Mouse (Mus musculus) midbrain, embryonic 10.5 days (tissue): ENCODE results near the gene Ccdc33. TPM values are rescaled to one million over a fixed set of nuclear protein-coding genes. Genes with fewer than 3 reads are reported as not detected.

Source experiments
- DNase-seq: peaks from one replicate; pipeline ENCODE4 v3.0.0-alpha.2; 2017; ENCODE audit warnings: low spot score
- H3K27ac ChIP-seq: fragments of 300-500 bp; sonication (generic); replicated peaks from 2 replicates; pipeline ENCODE4 v1.5.1; 2016; ENCODE audit warnings: mild to moderate bottlenecking
- H3K27me3 ChIP-seq: fragments of 300-500 bp; sonication (generic); 2 replicates; pipeline ENCODE4 v1.6.1; 2016; ENCODE audit warnings: low read depth, mild to moderate bottlenecking; ENCODE audit not compliant: poor library complexity, severe bottlenecking
- H3K36me3 ChIP-seq: fragments of 300-500 bp; sonication (generic); 2 replicates; pipeline ENCODE4 v1.6.1; 2016; ENCODE audit warnings: mild to moderate bottlenecking, moderate library complexity
- H3K4me1 ChIP-seq: fragments of 300-500 bp; sonication (generic); 2 replicates; pipeline ENCODE4 v1.6.1; 2016
- H3K4me3 ChIP-seq: fragments of 300-500 bp; sonication (generic); 2 replicates; pipeline ENCODE4 v1.5.1; 2016; ENCODE audit warnings: mild to moderate bottlenecking, moderate library complexity
- H3K9me3 ChIP-seq: fragments of 300-500 bp; sonication (generic); replicated peaks from 2 replicates; pipeline ENCODE4 v1.6.1; 2016; ENCODE audit warnings: mild to moderate bottlenecking
- WGBS: fragments of 180-500 bp; shearing (Covaris S2); methylation state at CpG from one replicate; pipeline ENCODE4 v1.1.7; 2016; 5-methylcytosine and 5-hydroxymethylcytosine counted together
- polyA plus RNA-seq: library from polyadenylated mRNA; unstranded; fragments of >200 nt; fragmentation: Nextera tagmentation; extraction: Ambion mirVana; gene quantifications from 2 replicates; pipeline ENCODE4 v1.2.1, GENCODE M21; 2016

The Ccdc33 gene
- polyA plus RNA-seq, 1 experiment from 2014 or later, result 0.51 TPM

DNA sequence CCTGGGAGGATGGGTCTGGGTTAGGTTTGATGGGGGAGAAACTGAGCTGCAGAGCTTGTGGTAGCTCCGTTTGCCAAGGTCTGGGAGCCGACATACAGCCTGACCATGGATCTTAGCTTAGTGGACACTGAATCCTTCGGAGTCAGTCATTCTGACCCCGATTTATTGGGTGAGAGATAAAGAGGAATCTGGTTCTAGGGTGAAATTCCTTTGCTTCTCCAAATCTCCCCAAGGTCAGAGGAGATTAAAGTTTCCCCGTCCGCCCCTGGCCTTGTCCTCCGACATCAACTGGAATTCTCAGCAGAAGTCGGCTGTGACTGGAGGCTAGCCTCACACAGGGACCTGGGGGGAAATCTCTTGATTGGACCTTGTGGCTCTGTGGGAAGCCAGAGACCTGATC lies 107.1 kb downstream of the Ccdc33 start:
- DNase-seq, result no peak
- Histone ChIP-seq H3K36me3 (no peaks in the 10 kb centered on the region), H3K9me3 (no peaks in the 10 kb centered on the region), H3K4me3 (no peak overlapping the region), H3K27me3 (no peaks in the 10 kb centered on the region), H3K27ac (no peak overlapping the region; the same call in 1 of the 2 replicates), H3K4me1 (peaks cover 36% of the 10 kb centered on the region)
- 80% methylated on average over 8 of the region's 8 CpGs for WGBS

DNA sequence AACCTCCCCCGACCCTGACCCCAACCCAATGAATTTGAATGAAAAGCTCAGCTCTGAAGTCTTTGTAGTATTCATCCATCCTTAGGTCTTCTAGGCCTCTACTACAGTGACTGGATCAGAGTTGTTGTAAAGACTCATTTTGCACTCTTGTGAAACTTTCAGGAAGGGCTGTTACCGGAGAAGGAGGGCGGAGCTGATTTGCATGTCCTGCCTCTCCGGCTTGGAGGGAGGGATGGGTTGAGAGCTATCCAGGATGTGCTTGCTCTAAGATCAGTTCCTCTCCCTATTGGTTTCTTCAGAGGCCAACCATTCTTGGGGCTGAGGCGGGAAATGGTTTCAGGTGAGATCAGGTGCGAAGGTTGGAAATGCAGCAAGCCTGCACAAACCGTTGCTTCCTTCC lies 107.6 kb downstream of the Ccdc33 start:
- peak overlapping the region; percentile 4; the same call in 1 of the 2 replicates for H3K27ac ChIP-seq
- no peaks in the 10 kb centered on the region for H3K36me3 ChIP-seq
- H3K9me3 ChIP-seq, result no peaks in the 10 kb centered on the region
- no peak for DNase-seq
- peaks cover 36% of the 10 kb centered on the region for H3K4me1 ChIP-seq
- H3K4me3 ChIP-seq, result no peak overlapping the region
- H3K27me3 ChIP-seq, result no peaks in the 10 kb centered on the region
- 44% methylated on average over 7 of the region's 7 CpGs for WGBS

GRCm38 (mm10) chr9:58009588-58009987 lies 109.0 kb downstream of the Ccdc33 start:
- Histone ChIP-seq H3K27me3 (no peaks in the 10 kb centered on the region), H3K27ac (peak overlapping the region; percentile 91), H3K4me3 (no peak overlapping the region), H3K36me3 (no peaks in the 10 kb centered on the region), H3K4me1 (peaks cover 33% of the 10 kb centered on the region), H3K9me3 (no peaks in the 10 kb centered on the region)
- DNase-seq, result no peak
- WGBS, result 56% methylated on average over 3 of the region's 3 CpGs

DNA sequence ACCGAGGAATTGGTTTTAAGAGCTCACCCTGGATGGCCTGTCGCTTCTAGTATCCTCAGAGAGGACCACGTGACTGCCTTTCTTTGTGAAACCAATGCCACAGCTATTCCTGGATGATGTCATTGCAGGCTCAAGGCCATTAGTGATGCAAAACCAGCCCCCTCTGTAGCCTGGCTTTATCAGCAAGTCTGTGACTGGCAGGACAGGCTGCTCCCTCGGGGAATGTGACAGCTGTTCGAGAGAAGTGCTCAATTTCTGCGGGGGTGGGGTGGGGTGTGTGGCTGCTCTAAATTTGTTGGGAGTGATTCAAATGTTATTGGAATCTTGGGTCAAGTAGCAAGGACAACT lies 109.6 kb downstream of the Ccdc33 start:
- no peaks in the 10 kb centered on the region for H3K9me3 ChIP-seq
- 9% methylated on average over 6 of the region's 6 CpGs for WGBS
- DNase-seq, result peak; percentile 80
- no peaks in the 10 kb centered on the region for H3K36me3 ChIP-seq
- H3K4me1 ChIP-seq, result peaks cover 31% of the 10 kb centered on the region
- peak overlapping the region; percentile 41 for H3K4me3 ChIP-seq
- peak overlapping the region; percentile 91 for H3K27ac ChIP-seq
- H3K27me3 ChIP-seq, result no peaks in the 10 kb centered on the region

DNA sequence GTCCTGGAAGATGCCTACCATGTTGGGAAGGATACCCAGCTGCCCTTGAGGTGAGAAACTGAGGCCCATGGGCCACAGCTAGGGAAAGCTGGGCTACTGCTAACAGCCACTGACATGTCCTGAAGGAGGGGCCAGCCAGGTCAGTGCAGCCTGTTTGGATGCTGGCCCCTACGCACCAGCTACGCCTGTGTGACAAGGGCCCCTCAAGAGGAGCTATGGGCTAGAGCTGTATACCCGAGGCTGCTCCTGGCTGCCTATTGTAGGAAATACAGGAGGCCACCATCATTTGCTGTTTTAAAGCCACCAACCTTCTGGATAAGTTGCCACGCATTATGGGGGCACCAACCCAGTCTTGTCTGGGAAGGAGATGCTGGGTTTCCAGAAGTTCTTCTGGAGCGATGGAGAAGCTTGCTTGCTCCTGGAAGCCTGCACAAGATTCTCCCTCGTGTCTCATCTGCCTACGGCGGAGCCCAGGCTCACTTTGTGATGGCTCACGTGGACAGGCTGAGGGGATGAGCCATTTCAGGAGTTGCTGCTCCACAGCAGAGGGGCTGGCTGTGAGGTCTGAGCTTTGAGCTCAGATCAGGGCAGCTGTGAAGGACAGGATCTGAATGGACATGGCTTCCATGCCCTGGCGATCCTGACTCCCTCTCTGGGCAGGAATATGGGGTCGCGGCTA lies 110.1 kb downstream of the Ccdc33 start:
- 66% methylated on average over 12 of the region's 12 CpGs for WGBS
- no peak for DNase-seq
- H3K4me3 ChIP-seq, result peak overlapping the region; percentile 41

GRCm38 (mm10) chr9:58005753-58006461 lies 112.7 kb downstream of the Ccdc33 start, which contains the start of gene Cyp11a1:
TSS of gene Cyp11a1 (plus strand) at chr9:58006411.
- 88% methylated on average over 16 of the region's 16 CpGs for WGBS
- H3K4me3 ChIP-seq, result no peak within 1 kb of the TSS
- no peak within 1 kb of the TSS for H3K27ac ChIP-seq
- H3K9me3 ChIP-seq, result no peaks in the 10 kb centered on the region
- no peaks in the 10 kb centered on the region for H3K36me3 ChIP-seq
- no peak for DNase-seq
- H3K27me3 ChIP-seq, result no peaks in the 10 kb centered on the region
- H3K4me1 ChIP-seq, result peaks cover 24% of the 10 kb centered on the region

More for the DNA sequence above, 110.1 kb downstream of the Ccdc33 start:
- peak overlapping the region; percentile 91 for H3K27ac ChIP-seq
- H3K4me1 ChIP-seq, result peaks cover 32% of the 10 kb centered on the region
- no peaks in the 10 kb centered on the region for H3K36me3 ChIP-seq
- no peaks in the 10 kb centered on the region for H3K27me3 ChIP-seq
- H3K9me3 ChIP-seq, result no peaks in the 10 kb centered on the region

GRCm38 (mm10) chr9:58003272-58003671 lies 115.4 kb downstream of the Ccdc33 start:
- 47% methylated on average over 2 of the region's 2 CpGs for WGBS
- H3K4me1 ChIP-seq, result peaks cover 10% of the 10 kb centered on the region

DNA sequence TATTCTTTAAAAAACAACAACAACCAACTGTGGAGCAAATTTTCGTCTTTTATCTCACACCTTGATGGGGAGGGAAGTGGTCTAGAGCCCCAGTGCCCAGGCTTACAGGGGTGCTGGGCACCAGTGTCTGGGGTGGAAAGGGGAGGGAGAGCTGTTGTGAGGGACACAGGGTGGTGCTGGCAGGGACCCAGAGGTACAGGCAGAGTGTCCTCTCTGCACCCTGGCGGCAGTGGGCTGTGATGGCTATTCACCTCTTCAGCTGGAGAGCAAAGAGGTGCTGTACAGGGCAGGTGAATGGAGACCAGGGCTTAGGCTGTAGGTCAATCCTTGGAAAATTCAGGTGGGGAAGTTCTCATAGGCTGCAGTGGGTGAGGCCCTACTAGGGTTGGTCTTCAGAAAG lies 118.9 kb downstream of the Ccdc33 start:
- H3K27me3 ChIP-seq, result peaks cover 33% of the 10 kb centered on the region
- WGBS, result 57% methylated on average over 2 of the region's 2 CpGs
- no peaks in the 10 kb centered on the region for H3K36me3 ChIP-seq

More at GRCm38 (mm10) chr9:58003272-58003671, 115.4 kb downstream of the Ccdc33 start:
- H3K4me3 ChIP-seq, result no peak overlapping the region
- H3K27me3 ChIP-seq, result peaks cover 7% of the 10 kb centered on the region
- DNase-seq, result no peak
- H3K36me3 ChIP-seq, result no peaks in the 10 kb centered on the region
- H3K27ac ChIP-seq, result no peak overlapping the region
- no peaks in the 10 kb centered on the region for H3K9me3 ChIP-seq

GRCm38 (mm10) chr9:57998685-57999084 lies 119.9 kb downstream of the Ccdc33 start:
- no peaks in the 10 kb centered on the region for H3K36me3 ChIP-seq
- peaks cover 33% of the 10 kb centered on the region for H3K27me3 ChIP-seq
- H3K27ac ChIP-seq, result no peak overlapping the region
- DNase-seq, result no peak
- no peaks in the 10 kb centered on the region for H3K9me3 ChIP-seq
- peaks cover 23% of the 10 kb centered on the region for H3K4me1 ChIP-seq
- WGBS, result 59% methylated on average over 2 of the region's 2 CpGs
- H3K4me3 ChIP-seq, result no peak overlapping the region

More for the DNA sequence above, 118.9 kb downstream of the Ccdc33 start:
- DNase-seq, result no peak
- Histone ChIP-seq H3K9me3 (no peaks in the 10 kb centered on the region), H3K4me3 (no peak overlapping the region), H3K4me1 (peaks cover 16% of the 10 kb centered on the region), H3K27ac (no peak overlapping the region)

DNA sequence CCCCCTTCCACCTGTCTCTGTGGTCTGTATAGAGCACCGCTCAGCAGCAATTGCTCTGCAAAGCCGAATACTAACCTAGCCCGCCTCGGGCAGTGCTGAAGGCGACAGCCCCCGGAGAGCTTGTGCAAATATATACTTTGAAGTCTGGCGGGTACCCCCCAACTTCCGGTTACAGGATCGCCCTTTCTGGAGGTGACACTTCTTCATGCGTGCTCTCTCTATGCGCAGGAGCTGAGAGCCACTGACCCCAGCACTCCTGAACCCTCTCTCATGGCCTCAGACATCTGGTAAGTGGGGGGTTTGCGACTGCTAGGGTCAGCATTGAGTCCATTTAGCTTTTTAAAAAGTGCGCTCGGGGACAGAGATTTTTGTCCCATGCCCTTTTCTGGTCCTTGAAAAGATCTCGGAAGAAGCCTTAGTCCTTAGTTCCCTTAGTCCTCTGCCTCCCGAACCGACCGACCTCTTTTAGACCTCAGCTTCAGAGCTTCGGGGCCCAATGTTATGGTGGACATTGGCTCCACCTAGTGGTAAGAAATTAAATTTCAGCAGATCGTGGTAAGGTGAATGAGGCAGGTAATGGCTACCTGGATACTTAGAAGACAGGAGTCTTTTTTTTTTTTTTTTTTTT lies 120.5 kb downstream of the Ccdc33 start:
- peak overlapping the region; percentile 50 for H3K4me3 ChIP-seq

DNA sequence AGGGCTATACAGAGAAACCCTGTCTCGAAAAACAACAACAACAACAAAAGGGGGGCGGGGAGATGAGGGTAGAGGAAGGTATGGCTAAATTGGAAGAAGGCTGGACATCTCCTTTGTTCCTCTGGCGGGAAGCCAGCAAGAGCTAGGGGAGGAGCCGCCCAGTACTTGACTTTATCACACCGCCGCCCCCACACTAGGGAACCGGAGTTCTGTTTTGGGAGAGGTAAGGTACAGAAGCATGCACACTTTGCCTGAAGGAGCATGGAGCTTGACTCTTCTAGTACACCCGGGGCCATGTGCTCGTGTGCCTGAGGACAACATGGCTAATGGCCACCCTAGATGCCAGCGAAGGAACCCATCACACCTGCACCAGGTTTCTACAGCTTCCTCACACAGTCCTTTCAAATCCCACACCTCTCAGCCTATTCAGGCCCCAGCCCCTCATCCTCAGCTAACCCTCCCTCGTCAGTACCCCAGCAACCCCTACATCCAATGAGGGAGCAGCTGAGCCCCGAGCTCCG lies 121.1 kb downstream of the Ccdc33 start:
- Histone ChIP-seq H3K4me3 (peak overlapping the region; percentile 50), H3K36me3 (no peaks in the 10 kb centered on the region), H3K9me3 (no peaks in the 10 kb centered on the region), H3K27ac (no peak overlapping the region), H3K27me3 (peaks cover 33% of the 10 kb centered on the region), H3K4me1 (peaks cover 19% of the 10 kb centered on the region)
- 13% methylated on average over 13 of the region's 13 CpGs for WGBS
- DNase-seq, result no peak

More for the DNA sequence above, 120.5 kb downstream of the Ccdc33 start:
- under 1% methylated on average over 20 of the region's 20 CpGs for WGBS
- Histone ChIP-seq H3K36me3 (no peaks in the 10 kb centered on the region), H3K4me1 (peaks cover 18% of the 10 kb centered on the region), H3K27me3 (peaks cover 33% of the 10 kb centered on the region), H3K9me3 (no peaks in the 10 kb centered on the region), H3K27ac (no peak overlapping the region)
- DNase-seq, result peak; percentile 58

DNA sequence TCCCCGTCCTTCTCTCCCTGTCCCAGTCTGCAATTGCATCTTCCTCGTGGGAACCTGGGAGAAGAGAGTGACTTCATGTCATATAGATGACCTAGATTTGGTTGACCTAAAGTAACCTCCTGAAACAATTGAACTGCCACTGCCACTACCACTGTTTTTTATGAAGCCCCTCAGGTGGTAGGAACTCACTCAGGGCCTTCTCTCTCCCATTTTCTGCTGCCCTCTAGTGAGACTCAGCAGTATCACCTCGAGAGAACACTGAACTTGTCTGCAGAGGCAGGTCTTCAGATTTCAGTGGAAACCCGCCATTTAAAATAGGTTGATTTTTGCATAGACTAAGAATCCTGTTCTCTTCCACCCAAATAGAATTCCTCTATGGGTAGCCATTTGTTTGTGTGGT lies 123.3 kb downstream of the Ccdc33 start:
- Histone ChIP-seq H3K4me1 (peaks cover 19% of the 10 kb centered on the region), H3K4me3 (no peak overlapping the region), H3K9me3 (no peaks in the 10 kb centered on the region), H3K36me3 (no peaks in the 10 kb centered on the region), H3K27me3 (peaks cover 33% of the 10 kb centered on the region), H3K27ac (no peak overlapping the region)
- WGBS, result 35% methylated on average over 4 of the region's 4 CpGs
- no peak for DNase-seq
